Mouse (Mus musculus) heart, adult 11 months (tissue): ENCODE measurements at regions not wholly inside any gene's neighbourhood (a gene's known extent, or its start where the extent isn't known, plus 50 kb on each side); places are given as distances from the start of the nearest gene placed in this dataset.
"Not testable (repeated sequence)": the region's sequence is repeated elsewhere in the genome, so short reads cannot be mapped to it uniquely, and the experiment has no call there.

Experiments
- DNase-seq: peaks from one replicate; pipeline ENCODE4 v3.0.0; 2022

- DNase-seq, result no peak
These were observed 81.7 kb downstream of the Sem1 start for GRCm38 (mm10) chr6:6496789-6497188.

- DNase-seq, result no peak
These were observed 82.1 kb downstream of the Sem1 start for GRCm38 (mm10) chr6:6496336-6496735.

- no peak for DNase-seq
These were observed 90.3 kb downstream of the Sem1 start for GRCm38 (mm10) chr6:6488191-6488590.

GRCm38 (mm10) chr6:6481596-6481995 is 96.9 kb downstream of the Sem1 start:
- not testable (repeated sequence) for DNase-seq

GRCm38 (mm10) chr6:6470397-6470796 is 108.1 kb downstream of the Sem1 start:
- no peak for DNase-seq

- DNase-seq, result no peak
These were observed 110.9 kb downstream of the Sem1 start for GRCm38 (mm10) chr6:6467526-6467925.

GRCm38 (mm10) chr6:6466231-6466630 is 112.2 kb downstream of the Sem1 start:
- no peak for DNase-seq

- no peak for DNase-seq
These were observed 114.5 kb downstream of the Sem1 start for GRCm38 (mm10) chr6:6463807-6464470.

GRCm38 (mm10) chr6:6459918-6460239 is 118.6 kb downstream of the Sem1 start:
- DNase-seq, result no peak

- DNase-seq, result no peak
These were observed 119.2 kb downstream of the Sem1 start for GRCm38 (mm10) chr6:6459006-6459917.

GRCm38 (mm10) chr6:6457726-6458125 is 120.7 kb downstream of the Sem1 start:
- no peak for DNase-seq

GRCm38 (mm10) chr6:6457001-6457400 is 121.5 kb downstream of the Sem1 start:
- no peak for DNase-seq

GRCm38 (mm10) chr6:6455566-6455965 is 122.9 kb downstream of the Sem1 start:
- DNase-seq, result no peak

- DNase-seq, result no peak
These were observed 124.1 kb downstream of the Sem1 start for GRCm38 (mm10) chr6:6454396-6454795.

- no peak for DNase-seq
These were observed 143.6 kb downstream of the Sem1 start for GRCm38 (mm10) chr6:6434855-6435254.

- no peak for DNase-seq
These were observed 144.1 kb downstream of the Sem1 start for GRCm38 (mm10) chr6:6434261-6434802.

- DNase-seq, result no peak
These were observed 145.3 kb downstream of the Sem1 start for GRCm38 (mm10) chr6:6433179-6433578.

GRCm38 (mm10) chr6:6414654-6415610 is 163.5 kb downstream of the Sem1 start:
- peak; percentile 35 for DNase-seq

GRCm38 (mm10) chr6:6397997-6398396 is 180.5 kb downstream of the Sem1 start:
- DNase-seq, result no peak

GRCm38 (mm10) chr6:6389454-6390445 is 172.8 kb upstream of the Slc25a13 start:
- DNase-seq, result peak; percentile 46

GRCm38 (mm10) chr6:6388835-6389440 is 172.0 kb upstream of the Slc25a13 start:
- peak; percentile 59 for DNase-seq
